Mouse (Mus musculus) spleen, adult 18-20 months (tissue): ENCODE data around the gene Adsl.
A peak's percentile ranks its signal among the peaks of the same experiment; 100 is the strongest.

ENCODE experiments used
- DNase-seq, 2 experiments: peaks; one replicate each; pipeline ENCODE4 v3.0.0; 2022; ENCODE audit warnings: mixed read lengths in 2 of 2

Adsl gene

DNA sequence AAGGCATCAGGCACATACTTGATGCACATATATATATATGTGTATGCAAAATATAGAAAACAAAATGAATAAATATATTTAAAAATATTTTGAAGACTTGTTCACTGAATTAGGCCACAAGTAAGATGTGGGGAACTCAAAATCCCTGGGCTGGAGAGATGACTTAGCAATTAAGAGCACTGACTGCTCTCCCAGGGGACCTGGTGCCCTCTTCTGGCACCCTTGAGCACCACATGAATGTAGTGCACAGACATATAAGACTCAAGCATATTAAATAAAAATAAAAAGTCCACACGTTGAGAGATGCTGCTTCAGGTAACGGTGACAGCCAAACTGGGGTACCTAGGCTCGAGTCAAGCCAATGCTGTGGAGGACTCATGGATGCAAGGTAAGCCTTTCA is 2.4 kb upstream of the Adsl start:
- DNase-seq, result peak in 1 of 2 experiments; percentile 49

DNA sequence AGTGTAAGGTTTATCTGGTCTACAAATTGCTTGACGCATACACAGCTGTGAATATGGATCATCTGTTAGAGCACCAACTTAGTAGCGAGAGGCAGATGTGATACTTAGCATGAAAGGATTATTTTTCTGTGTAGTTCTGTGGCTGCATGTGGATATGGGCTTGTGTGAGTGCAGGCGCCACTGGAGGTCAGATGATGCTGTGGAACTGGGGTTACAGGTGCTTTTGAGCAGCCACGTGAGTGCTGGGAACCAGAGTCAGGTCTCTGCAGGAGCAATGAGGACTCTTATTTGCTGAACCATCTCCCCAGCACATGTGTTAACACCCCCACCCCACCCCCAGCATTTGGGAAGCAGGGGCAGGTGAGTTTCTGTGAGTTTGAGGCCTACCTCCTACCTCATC is 1.1 kb downstream of the Adsl start:
- DNase-seq, result no peak

DNA sequence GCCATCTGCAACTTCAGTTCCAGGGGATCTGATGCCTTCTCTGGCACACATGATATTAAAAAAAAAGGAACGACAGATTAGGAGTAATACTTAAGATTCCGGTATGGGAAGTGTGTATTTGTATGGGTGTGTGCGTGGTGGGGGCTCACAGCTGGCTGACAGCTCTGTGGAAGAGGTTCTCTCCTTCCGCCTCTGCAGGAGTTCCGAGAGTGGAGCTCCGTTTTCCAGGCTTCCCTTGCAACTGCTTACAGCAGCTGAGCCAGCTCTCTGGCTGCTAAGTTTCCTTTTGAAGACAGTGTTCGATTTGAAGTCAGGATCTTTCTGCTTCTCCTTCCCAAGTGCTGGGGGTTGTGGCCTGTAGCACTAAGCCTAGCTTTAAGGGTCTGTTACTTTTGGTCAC is 1.8 kb downstream of the Adsl start:
- DNase-seq, result no peak

DNA sequence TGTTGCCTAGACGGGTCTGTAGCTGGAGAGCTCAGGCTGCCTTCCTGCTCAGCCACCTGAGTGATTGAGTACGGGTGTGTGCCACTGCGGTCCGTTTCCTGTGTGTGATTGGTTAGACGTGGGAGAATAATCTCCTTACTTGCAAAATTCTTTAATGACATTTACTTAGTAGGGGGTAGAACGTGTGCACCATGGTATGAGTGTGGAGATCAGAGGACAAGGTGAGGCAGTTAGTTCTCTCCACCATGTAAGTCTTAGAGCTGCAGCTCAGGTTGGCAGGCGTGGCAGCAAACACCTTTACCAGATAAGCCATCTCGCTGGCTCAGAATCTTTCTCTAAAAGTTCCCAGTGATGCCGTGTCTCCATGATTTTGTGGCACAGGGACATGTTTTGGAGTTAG is 5.7 kb downstream of the Adsl start:
- DNase-seq, result no peak

DNA sequence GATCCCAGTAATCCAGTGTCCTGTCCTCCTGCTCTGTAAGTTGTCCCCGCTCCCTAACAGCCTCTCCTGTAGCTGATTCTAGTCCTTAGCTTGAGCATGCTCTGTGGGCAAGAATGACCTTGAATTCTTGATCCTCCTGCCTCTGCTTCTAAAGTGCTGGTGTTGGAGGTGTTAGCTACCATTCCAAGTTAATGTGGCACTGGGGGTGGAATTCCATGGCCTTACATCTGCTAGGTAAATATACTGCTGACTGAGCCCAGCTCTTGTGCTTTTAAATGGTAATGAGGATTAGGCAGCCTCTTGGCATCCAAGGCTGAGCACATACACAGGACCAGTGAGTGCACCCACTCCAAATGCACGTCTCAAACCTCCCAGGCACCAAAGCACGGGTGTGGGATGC is 6.6 kb downstream of the Adsl start:
- no peak for DNase-seq

DNA sequence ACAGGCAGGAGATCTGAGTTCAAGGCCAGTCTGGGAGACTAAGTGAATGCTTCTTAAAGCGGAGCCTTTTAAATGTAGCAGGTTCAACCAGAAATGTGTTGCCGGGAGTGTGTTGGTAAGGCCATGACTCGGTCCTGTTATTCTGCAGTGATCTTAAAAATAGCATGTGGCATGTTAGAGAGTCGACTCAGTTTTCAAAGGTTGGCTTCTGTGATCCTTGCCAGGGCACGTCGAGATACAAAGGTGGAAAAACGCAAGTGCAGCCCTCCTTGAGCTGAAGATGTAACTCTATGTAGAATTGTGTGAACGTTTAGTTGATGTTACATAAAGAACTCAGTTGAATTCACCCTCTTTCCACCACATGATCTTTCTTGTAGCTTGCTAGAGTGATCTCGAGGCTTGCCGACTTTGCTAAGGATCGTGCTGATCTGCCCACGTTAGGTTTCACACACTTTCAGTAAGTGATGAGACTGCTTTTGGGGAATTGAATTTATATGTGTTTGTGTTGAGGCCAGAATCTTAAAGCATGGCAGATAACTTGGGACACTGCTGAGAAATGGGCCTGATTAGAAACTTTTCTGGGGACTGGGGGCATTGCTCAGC is 7.6 kb downstream of the Adsl start:
- DNase-seq, result no peak

DNA sequence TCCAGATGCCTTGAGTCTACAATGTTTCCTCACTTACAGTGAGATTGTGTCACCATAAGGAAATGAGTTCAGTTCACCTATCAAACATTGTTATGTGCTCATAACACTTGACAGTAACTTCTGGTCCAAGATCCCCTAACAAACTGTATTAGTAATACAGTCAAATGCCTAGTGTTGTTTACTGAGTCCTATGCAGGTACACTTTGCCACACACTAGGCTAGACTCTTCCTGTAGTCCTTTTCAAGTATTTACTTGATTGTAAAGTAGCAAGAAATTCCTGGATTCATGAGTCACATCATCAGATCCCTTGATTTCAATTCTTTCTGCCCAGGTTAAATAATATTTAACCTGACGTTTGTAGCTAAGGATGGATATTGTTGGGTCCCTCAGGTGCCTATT is 21.1 kb downstream of the Adsl start:
- DNase-seq, result no peak

DNA sequence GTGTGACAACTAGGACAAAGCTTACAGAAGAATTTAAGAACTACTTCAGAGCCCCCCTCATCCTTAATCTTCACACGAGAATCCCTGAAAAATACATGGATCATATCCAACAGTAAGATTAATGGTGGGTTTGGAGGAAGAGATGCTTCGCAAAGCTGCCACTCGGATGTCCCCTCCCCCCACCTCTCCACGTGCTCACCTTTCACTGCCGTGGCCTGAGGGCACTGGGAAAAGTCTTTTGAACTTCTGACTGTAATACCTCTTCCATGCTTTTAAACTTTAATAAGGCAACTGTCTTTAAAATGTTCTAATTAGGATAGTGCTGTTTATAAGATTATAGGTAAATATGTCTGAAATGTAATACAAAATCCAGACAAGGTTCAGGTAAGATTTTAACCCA is 26.0 kb downstream of the Adsl start:
- DNase-seq, result no peak

DNA sequence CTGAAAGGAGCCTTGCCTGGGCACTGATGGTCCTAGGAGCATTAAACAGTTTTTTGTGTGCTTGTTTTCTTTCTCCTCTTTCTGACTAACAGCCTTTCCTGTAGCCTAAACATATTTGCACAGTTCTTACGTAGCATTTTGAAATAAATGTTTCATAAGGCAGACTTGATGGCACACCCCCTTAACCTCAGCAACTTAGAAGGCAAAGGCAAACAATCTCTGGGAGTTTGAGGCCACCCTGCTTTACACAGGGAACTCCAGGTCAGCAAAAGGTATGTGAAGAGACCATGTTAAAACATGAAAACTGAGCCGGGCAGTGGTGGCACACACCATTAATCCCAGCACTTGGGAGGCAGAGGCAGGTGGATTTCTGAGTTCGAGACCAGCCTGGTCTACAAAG is 27.4 kb downstream of the Adsl start:
- no peak for DNase-seq

DNA sequence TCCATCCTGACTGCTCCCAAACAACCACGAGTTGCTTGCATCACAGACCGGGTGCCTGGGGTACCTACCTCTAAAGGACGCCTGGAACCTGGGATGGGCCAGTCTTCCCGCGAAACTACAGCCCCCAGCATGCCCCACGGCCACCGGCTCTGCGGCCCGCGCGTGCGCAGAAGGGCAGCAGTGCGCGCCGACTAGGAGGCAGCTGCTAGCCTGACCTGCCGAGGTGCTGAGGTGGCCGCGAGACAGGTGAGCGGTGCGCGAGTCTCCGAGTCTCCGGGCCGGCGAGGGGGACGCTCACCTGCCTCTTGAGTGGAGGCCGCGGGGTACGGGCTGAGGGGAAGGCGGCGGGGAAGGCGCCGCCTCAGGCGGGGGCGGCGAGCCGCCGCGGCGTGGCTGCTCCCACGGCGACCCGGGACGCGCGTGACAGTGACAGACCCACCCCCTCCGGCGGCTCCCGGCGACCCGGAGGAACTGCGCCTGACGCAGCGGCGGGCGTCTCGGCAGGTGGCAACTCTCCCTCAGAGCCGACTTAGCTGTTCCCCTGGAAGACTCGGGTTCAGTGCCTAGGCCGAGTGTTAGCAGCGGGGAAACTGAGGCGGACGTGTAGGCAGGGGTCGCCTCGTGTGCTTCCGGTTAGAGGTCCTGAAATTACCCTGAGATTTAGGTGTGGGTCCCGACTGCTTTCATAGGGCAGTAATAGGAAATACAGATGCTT is 29.5 kb downstream of the Adsl start, which contains the start of gene Sgsm3:
Sgsm3 (plus strand) TSS at position 146 of the 715 bp plus-strand sequence.
- DNase-seq, result peak; percentile 77 to 82

DNA sequence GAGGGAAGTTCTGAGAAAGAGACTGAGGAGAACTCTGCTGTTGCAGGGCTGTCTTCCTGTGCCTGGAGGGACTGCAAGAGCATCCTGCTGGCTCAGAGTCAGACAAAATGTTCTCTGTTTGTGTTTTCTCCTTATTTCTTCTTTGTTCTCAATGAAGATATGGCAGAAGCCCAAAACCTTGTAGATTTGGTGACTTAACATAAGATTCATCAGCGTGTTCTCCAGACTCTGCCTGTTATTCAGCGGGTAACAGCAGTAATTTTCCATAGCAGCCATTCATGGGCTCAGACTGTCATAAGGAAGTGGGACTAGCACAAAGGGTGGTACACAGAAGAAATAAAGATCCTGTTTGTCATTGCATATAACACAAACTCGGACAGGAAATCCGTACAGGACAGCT is 31.3 kb downstream of the Adsl start:
- DNase-seq, result no peak

DNA sequence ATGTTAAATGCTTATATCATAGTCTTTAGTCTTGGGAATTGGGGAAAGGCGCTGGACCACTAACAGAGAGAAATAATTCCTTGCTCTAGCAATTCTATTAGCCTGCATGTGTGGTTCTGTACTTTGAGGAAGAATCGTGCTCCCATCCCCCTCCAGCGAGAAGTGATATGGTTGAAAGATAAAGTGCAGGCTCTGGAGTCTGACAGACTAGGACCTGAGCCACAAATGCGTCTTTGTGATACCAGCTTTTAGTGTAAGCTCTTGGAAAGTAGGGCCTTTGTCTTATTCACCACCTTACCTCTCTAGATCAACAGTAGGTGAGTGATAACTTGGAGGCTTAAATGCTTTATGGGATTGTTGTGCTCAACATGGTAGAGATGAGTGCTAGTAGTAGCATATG is 32.9 kb downstream of the Adsl start:
- DNase-seq, result no peak

DNA sequence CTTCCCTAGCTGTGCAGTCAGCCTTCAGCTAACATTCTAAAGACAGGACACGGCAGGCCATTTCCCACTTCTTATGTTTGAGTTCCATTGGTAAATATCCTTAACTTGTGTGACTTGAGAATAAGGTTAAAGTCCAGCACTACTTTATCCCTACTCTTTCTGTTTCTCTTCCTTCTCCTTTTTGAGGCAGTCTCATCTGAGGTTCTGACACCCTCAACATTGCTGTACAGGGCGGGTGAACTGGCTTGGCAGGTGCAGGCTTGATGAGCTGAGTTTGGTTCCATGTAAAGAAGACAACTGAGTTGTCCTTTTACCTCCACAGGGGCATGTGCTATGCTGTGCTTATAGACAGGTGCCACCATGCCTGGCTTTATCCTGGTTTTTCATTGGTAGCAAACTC is 35.0 kb downstream of the Adsl start:
- DNase-seq, result no peak

DNA sequence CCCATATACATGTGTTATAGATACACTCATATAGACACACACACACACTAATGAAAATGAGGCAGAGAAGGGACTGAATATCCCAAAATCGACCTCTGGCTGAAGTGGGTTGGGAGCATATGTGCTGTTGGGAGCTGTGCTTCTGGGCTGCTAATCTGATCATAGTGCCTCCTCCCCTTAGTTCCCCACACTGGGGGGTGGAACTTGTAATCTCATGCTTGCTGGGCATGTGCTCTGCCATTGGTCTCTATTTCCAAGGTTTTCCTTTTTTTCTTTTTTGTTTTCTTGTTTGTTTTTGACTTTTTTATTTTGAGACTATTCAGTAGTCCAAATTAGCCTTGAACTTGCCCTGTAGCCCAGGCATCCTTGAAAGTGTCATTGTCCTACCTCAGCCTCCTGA is 40.0 kb downstream of the Adsl start:
- no peak for DNase-seq

DNA sequence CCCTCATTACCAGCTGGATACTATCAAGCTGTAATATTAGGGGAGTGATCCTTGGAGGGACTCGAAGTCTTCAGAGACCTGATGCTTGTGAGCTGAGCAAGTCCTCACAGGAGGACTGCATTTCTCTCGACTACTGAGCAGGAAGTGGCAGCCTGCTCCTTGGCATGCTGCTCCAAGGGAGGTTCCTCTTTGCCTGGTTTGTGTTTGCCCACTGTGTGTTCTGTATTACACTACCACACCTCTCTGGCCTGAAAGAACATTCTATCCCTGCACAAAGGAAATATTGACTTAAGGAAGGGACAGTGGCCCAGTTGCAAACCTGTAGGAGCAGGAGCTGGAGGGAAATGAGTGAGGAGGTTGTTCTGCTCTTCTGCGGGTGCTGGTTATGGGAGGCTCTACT is 41.4 kb downstream of the Adsl start:
- no peak for DNase-seq

DNA sequence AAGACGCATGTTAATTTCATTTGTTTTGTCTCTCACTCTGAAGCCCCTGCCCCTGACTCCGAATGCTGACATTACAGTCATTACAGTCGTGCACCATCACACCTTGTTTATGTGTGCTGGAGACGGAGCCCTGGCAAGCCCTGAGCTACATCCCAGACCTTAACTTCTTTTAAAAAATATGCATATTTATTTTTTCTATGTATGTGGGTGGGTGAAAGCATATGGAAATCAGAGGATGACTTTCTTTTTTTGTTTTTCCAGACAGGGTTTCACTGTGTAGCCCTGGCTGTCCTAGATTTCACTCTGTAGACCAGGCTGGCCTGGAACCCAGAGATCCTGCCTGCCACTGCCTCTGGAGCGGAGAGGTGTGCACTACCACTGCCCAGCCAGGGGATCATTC is 46.7 kb downstream of the Adsl start:
- DNase-seq, result no peak

DNA sequence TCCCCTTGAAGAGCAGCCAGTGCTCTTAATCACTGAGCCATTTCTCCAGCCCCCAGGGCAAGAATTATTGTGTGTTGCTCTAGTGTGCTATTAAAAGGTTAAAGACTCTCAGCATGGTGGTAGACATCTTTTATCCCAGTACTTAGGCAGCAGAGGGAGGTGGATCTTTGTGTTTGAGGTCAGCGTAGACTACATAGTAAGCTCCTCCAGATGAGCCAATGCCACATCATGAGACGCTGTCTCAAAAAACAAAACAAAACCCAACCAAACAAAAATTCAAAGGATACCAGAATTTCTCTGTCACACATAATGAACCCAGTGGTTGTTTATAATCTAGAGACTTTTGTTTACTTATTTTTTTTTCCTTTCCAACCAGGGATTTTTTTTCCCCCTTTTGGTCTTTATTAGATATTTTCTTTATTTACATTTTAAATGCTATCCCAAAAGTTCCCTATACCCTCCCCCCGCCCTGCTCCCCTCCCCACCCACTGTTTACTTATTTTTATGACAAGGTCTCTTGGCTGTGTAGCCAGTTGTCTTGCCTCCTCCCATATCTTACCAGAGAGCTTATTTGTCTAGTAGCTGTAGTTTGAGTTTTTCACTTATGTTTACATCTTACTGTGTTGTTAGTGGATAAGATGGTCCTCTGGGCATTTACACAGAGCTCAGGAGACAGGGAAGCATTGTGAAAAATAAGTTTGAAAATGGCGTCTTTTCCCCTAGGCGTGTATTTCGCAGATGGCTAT is 48.0 kb downstream of the Adsl start:
- DNase-seq, result no peak

DNA sequence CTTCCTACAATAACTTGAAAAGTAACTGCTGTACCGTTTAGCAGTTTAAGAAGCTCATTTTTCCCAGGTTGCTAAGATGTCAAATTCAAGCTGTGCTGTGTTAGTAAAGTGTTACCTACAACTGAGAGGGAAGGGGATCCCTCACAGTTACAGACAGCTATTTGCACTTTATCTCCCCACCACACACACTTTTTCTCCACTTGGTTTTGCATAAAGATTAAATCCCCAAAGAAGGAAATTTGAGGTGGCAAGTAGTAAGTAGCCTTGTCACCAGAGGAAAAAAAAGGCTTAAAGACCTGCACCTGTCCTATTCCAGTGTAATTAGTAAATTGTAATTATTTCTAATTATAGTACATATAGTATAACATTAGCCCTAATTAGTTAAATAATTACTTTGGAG is 48.8 kb downstream of the Adsl start:
- DNase-seq, result no peak

DNA sequence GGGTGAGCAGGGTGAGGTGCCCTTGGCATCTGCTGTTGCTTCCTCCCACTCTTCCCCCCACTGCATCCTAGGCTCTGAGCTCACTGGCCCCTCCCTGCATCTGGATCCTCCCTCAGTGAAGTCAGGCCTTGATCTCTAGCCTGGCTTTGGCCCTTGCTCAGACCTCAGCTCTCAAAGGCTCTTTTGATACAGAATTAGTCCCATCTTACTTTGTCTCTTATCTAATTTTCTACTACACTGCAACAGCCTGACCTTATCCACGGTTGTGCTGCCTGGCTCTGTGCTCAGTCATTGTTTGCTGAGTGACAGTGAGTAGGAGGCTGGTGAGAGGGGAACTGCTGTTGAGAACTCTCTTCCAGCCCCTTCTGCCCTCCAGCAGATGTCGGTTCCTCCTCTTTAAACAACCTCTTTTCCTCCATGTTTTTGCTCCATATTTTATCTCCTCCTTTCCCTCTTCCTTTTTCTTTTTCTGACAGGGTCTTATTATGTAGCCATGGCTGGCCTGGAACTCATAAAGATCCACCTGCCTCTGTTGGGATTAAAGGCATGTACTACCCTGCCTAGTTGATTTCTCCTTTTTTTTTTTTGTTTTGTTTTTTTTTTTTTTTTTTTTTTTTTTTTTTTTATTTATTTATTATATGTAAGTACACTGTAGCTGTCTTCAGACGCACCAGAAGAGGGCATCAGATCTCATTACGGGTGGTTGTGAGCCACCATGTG is 52.3 kb downstream of the Adsl start:
- no peak for DNase-seq

DNA sequence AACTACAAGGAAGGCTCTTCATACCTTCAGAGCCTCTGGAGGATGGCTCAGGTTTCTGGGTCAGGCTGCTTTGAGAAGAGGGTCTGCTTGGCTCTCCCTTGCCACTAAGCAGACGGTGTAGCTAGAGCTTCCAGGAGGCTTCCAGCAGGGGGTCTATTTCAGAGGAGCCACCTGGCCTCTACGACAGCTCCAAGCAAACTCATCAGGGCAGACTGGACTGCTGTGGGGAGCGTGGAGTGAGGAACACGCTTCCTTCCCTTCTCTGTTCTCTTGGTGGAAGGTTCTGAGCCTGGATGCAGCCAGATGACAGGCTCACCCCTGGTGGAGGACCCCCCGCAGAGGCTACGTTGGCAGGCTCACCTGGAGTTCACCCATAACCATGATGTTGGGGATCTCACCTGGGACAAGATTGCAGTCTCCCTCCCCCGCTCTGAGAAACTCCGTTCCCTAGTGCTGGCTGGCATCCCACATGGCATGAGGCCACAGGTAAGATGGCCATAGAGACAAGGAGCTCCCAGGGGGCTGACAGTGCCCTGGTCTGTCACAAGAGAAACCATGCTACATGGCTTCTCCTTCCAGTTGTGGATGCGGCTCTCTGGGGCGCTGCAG is 57.9 kb downstream of the Adsl start:
- DNase-seq, result no peak

DNA sequence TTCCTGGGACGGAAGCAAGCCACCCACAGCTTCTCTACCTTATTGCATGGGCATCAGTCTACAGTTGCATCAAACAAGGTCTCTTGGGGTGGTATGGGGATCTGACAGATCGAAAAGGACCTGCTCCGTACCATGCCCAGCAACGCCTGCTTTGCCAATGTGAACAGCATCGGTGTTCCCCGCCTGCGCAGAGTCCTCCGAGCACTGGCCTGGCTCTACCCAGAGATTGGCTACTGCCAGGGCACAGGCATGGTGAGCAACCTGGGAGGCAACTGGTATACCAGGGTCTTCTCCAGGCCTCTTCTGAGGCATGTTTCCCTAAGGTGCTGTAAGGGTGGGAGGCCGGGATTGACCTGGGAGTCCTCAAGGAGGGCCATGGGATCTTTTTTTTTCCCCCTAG is 59.0 kb downstream of the Adsl start:
- DNase-seq, result no peak

DNA sequence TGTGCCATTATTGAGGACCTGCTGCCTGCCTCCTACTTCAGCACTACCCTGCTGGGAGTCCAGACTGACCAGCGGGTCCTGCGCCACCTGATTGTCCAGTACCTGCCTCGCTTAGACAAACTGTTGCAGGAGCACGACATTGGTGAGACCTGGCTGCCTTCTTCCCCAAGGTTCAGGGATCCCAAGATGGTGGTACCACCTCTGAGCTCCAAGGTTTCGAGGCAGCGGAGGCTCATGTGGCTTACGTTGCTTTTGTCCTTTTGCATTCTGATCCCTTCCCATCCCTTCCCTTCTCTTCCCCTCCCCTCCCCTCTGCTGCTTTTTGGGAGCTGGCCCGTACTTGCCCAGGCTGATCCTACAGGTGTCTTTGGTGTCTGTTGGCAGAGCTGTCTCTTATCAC is 59.6 kb downstream of the Adsl start:
- no peak for DNase-seq

DNA sequence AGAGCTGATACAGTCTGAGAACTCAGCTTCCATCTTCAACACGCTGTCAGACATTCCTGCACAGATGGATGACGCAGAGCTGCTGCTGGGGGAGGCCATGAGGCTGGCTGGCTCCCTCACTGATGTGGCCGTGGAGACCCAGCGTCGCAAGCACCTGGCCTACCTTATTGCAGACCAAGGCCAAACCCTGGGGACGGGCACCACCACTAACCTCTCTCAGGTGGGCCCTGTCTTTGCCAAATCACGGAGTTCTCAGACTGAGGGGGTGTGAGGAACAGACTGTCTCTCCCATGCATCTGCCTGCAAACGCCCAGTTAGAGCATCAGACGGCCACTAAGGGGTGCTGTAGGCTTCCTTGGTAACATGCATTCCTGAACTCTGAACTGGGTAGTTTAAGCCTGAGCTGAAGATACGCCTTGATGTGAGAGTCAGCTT is 60.4 kb downstream of the Adsl start:
- DNase-seq, result no peak
